Mouse (Mus musculus) limb, embryonic 11.5 days (tissue): ENCODE data around the gene Jph3. TPM values are rescaled to one million over a fixed set of nuclear protein-coding genes. Genes with fewer than 3 reads are reported as not detected.

Experiments used
- ATAC-seq: fragments of 200-750 bp; cut with Nextera tagmentation; 2 replicates; pipeline ENCODE4 v1.8.0; 2017; ENCODE audit warnings: low read depth; ENCODE audit not compliant: insufficient number of reproducible peaks, low FRiP score, low TSS enrichment
- DNase-seq: peaks from one replicate; pipeline ENCODE4 v3.0.0-alpha.2; 2015; ENCODE audit warnings: low spot score
- H3K27ac ChIP-seq: fragments of 300-500 bp; sonication (generic); replicated peaks from 2 replicates; pipeline ENCODE4 v1.5.1; 2014; ENCODE audit warnings: low read depth, mild to moderate bottlenecking, low read length
- H3K27me3 ChIP-seq: fragments of 300-500 bp; sonication (generic); 2 replicates; pipeline ENCODE4 v1.6.1; 2014; ENCODE audit warnings: mild to moderate bottlenecking, low read length, mixed read lengths; ENCODE audit not compliant: control insufficient read depth, insufficient read depth
- H3K36me3 ChIP-seq: fragments of 300-500 bp; sonication (generic); 2 replicates; pipeline ENCODE4 v1.6.1; 2014; ENCODE audit warnings: mild to moderate bottlenecking, low read length, moderate library complexity, mixed read lengths; ENCODE audit not compliant: control insufficient read depth, insufficient read depth
- H3K4me1 ChIP-seq: fragments of 300-500 bp; sonication (generic); 2 replicates; pipeline ENCODE4 v1.6.1; 2014; ENCODE audit warnings: low read length, mixed read lengths; ENCODE audit not compliant: control insufficient read depth, insufficient read depth
- H3K4me2 ChIP-seq: fragments of 300-500 bp; sonication (generic); 2 replicates; pipeline ENCODE4 v1.6.1; 2014; ENCODE audit warnings: low read depth, mild to moderate bottlenecking, moderate library complexity; ENCODE audit not compliant: severe bottlenecking
- H3K4me3 ChIP-seq: fragments of 300-500 bp; sonication (generic); 2 replicates; pipeline ENCODE4 v1.5.1; 2014; ENCODE audit warnings: low read depth, low read length
- H3K9ac ChIP-seq: fragments of 300-500 bp; sonication (generic); 2 replicates; pipeline ENCODE4 v1.6.1; 2014; ENCODE audit warnings: mild to moderate bottlenecking, low read length
- H3K9me3 ChIP-seq: fragments of 300-500 bp; sonication (generic); 2 replicates; pipeline ENCODE4 v1.6.1; 2016; ENCODE audit warnings: low read length; ENCODE audit not compliant: control insufficient read depth
- WGBS: fragments of 180-500 bp; shearing (Covaris S2); extraction: QIAGEN DNeasy Blood & Tissue Kit; methylation state at CpG from one replicate; pipeline ENCODE4 v1.1.7; 2014; 5-methylcytosine and 5-hydroxymethylcytosine counted together
- polyA plus RNA-seq: library from polyadenylated mRNA; unstranded; fragments of >200 nt; fragmentation: Nextera tagmentation; extraction: Ambion mirVana; gene quantifications from 2 replicates; pipeline ENCODE4 v1.2.1, GENCODE M21; 2014

Gene Jph3
- polyA plus RNA-seq, 1 experiment from 2014 or later = 0.73 TPM

DNA sequence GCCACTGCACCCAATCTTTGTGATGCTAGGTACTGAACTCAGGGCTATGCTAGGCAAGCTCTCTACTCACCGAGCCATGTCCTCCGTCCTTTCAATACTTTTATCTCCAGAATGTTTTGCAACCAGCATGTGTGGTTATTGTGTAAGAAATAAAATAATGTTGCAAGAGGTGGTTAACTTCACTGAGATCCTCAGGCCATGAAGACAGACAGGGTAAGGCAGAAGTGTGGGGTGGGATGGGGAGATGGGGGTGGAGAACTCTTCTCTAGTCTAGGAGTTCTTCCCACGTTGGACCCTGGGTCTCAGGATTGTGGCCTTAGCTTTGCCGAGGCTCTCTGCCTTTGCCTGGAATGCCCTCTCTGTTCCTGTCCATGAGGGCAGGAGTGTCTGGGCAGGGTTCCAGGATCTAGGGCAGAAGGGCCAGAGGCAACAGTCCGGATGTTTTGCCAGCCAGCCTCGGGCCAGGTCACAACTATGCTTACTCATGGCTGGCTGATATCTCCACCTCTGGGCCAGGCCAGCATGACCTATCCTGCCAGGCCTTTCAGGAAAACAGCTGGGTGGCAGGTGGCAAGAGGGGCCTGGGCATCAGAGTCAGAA is 33.7 kb upstream of the Jph3 start:
- Histone ChIP-seq H3K4me1 (peaks cover 3% of the 10 kb centered on the region; the same call in 1 of the 2 replicates), H3K9ac (no peak overlapping the region), H3K9me3 (no peaks in the 10 kb centered on the region), H3K27me3 (no peaks in the 10 kb centered on the region), H3K27ac (no peak overlapping the region), H3K4me3 (no peak overlapping the region), H3K36me3 (no peaks in the 10 kb centered on the region), H3K4me2 (no peak overlapping the region)
- ATAC-seq (no peak), DNase-seq (no peak)
- 85% methylated on average over 6 of the region's 6 CpGs for WGBS

DNA sequence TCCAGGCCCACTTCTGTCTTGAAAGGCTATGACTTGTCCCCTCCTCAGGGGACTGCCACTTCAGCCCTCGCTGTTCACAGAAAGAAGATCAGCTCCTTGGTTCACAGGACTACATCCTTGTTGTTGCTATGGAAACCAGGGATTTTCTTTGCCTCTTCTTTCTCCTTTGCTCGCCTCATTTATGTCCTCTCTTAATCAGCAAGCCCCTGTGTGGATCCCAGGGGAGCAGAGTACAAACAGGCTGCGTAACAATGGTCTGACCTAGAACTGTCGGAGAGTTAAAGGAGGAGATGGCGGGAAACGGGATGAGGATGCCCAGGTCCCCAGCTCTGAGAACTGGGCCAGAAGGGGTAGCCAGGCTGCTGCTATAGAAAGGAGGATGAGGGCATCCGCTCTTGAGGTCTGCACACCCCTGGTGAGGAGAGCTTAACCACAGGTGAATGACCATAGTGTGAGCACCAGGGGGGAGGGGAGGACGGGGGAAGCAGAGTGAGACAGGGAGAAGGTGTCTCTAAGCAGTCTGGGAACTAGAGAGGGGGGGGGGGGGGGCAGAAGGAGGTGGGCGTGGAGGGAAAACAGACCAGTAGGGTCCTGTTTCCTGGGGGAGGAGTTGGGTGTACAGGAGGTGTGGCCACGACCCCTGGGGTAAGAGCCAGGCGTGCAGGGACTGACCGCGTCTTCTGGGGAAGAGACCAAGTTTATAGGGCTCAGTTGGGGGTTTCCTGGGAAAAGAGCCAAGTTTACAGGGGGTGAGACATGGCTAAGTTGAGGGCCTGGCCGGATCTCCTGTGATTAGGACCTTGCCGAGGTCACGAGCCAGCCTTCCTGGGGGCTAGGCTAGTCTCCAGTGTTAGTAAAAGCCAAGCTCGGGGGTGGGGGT is 31.4 kb upstream of the Jph3 start:
- H3K4me1 ChIP-seq = peaks cover 3% of the 10 kb centered on the region; the same call in 1 of the 2 replicates
- WGBS = 4% methylated on average over 16 of the region's 17 CpGs
- DNase-seq = peak; percentile 46
- peak overlapping the region; percentile 44 for H3K4me2 ChIP-seq
- H3K27me3 ChIP-seq = no peaks in the 10 kb centered on the region
- H3K9me3 ChIP-seq = no peaks in the 10 kb centered on the region
- no peaks in the 10 kb centered on the region for H3K36me3 ChIP-seq
- peak overlapping the region; percentile 22; the same call in 1 of the 2 replicates for H3K9ac ChIP-seq
- no peak overlapping the region for H3K27ac ChIP-seq
- peak; percentile 31; the same call in 1 of the 2 replicates for ATAC-seq
- H3K4me3 ChIP-seq = peak overlapping the region; percentile 8; the same call in 1 of the 2 replicates

DNA sequence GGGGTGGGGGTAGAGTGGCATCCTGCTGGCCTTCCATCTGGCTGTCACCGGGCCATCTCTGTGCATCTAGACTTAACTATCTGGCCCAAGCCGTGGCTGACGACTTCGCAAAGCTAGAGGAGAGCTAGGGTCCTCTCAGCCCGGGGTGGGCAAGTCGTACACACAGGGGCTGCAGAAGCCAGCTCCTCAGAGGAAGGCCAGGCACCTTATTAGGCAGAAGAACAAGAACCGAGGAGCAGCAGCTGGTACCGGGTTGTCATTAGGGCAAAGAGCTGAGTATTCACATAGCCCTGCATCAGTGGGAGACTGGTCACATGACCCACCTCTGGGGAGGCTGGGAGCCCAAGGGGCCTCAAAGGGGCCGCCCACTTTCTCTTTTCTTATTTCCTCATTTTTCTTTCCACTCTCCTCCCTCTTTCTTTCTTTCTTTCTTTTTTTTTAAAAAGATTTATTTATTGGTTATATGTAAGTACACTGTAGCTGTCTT is 30.8 kb upstream of the Jph3 start:
- Histone ChIP-seq H3K36me3 (no peaks in the 10 kb centered on the region), H3K27me3 (no peaks in the 10 kb centered on the region), H3K4me3 (peak overlapping the region; percentile 8; the same call in 1 of the 2 replicates), H3K27ac (no peak overlapping the region), H3K4me2 (peak overlapping the region; percentile 44), H3K9me3 (no peaks in the 10 kb centered on the region), H3K9ac (peak overlapping the region; percentile 22; the same call in 1 of the 2 replicates), H3K4me1 (peaks cover 3% of the 10 kb centered on the region; the same call in 1 of the 2 replicates)
- ATAC-seq = no peak
- 12% methylated on average over 9 of the region's 9 CpGs for WGBS
- peak; percentile 28 for DNase-seq

DNA sequence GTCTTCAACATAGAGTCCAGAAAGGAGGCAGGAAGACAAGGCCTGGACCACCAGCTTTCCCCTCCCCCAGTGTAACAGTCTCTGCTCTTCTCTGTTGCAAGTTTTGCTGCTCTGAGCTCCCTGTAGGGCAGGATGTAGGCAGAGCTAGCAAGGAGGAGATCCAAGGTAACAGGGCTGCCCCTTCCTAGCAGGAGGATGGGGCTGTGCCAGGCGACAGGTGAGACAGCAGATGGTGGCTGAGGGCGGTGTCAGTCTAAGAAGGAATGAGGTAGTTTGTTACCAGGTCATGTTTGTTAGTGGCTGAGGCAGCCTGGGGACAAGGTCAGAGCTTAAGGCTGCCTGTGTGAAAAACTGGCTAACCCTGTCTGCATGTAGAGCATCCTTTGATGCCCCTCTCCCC is 29.5 kb upstream of the Jph3 start:
- H3K4me2 ChIP-seq = no peak overlapping the region
- WGBS = 89% methylated on average over 2 of the region's 2 CpGs

DNA sequence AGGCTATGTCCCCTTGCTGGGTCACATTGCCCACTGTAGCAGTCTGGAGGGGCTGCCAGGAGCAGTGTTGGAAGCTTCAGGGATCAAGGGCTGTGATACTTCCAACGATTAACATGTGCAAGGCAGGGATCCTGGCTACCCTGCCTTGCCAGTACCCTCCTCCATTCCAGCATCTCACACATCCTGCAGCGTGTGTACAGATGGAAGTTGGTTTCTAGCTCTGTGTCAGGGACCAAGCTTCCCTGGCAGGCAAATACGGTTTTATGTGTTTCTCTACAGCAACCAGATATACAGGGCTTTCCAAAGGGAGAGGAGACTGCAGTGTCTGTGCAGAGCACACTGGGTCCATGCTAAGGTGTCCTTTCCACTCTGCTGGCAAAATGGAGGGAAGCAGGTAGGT is 24.2 kb upstream of the Jph3 start:
- 52% methylated on average over 3 of the region's 3 CpGs for whole genome bisulfite sequencing
- Histone ChIP-seq H3K4me1 (no peaks in the 10 kb centered on the region), H3K4me2 (no peak overlapping the region), H3K27ac (no peak overlapping the region), H3K9me3 (no peaks in the 10 kb centered on the region), H3K4me3 (no peak overlapping the region), H3K36me3 (no peaks in the 10 kb centered on the region), H3K27me3 (no peaks in the 10 kb centered on the region), H3K9ac (no peak overlapping the region)
- ATAC-seq (no peak), DNase-seq (no peak)

More for the DNA sequence above, 29.5 kb upstream of the Jph3 start:
- Histone ChIP-seq H3K9ac (no peak overlapping the region), H3K4me3 (no peak overlapping the region), H3K27ac (no peak overlapping the region), H3K9me3 (no peaks in the 10 kb centered on the region), H3K36me3 (no peaks in the 10 kb centered on the region), H3K4me1 (peaks cover 3% of the 10 kb centered on the region; the same call in 1 of the 2 replicates), H3K27me3 (no peaks in the 10 kb centered on the region)
- DNase-seq (no peak), ATAC-seq (no peak)

DNA sequence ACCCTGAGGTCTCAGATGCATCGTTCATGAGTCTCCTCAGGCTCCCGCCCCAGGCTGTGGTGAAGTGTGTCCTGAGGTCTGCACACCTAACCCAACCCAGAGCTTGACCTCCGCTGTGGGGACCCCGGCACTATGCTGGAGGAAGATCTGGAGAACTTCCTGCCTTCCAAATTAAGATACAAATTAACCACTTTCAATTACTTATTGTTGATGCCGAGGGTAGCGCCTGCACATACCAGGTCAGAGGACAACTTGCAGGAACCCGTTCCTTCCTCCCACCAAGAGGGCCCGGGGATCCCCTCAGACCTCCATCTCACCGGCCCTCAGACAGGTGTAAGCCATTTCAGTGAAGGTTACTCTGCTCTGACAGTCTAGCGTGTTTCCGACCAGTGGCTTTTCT is 22.5 kb upstream of the Jph3 start:
- DNase-seq (no peak), ATAC-seq (no peak)
- H3K27ac ChIP-seq = no peak overlapping the region
- no peak overlapping the region for H3K9ac ChIP-seq
- no peaks in the 10 kb centered on the region for H3K36me3 ChIP-seq
- no peaks in the 10 kb centered on the region for H3K9me3 ChIP-seq
- no peaks in the 10 kb centered on the region for H3K4me1 ChIP-seq
- no peaks in the 10 kb centered on the region for H3K27me3 ChIP-seq
- WGBS = 85% methylated on average over 11 of the region's 11 CpGs
- H3K4me2 ChIP-seq = no peak overlapping the region
- H3K4me3 ChIP-seq = no peak overlapping the region

DNA sequence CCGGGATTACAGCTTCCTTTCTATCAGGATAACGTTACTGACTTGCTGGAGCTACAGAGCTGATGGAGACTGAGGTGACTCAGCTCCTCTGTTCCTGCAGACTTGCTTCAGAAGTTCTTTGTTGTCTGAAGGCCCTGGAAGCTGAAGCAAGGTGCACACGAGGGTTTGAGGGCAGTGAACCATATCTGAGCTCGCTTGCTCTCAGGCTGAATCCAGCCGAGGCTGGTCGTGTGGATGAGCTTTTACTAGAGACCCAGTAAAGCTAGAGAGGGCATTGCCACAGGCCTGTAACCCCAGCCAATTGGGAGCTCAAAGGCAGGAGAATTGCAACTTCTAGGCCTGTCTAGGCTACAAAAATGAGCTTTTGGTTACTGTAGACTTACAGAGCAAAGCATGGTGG is 21.0 kb upstream of the Jph3 start:
- no peak overlapping the region for H3K4me2 ChIP-seq
- WGBS = 67% methylated on average over 6 of the region's 6 CpGs
- no peaks in the 10 kb centered on the region for H3K4me1 ChIP-seq
- no peak overlapping the region for H3K9ac ChIP-seq
- H3K36me3 ChIP-seq = no peaks in the 10 kb centered on the region
- no peaks in the 10 kb centered on the region for H3K27me3 ChIP-seq
- no peak overlapping the region for H3K4me3 ChIP-seq
- no peak overlapping the region for H3K27ac ChIP-seq
- ATAC-seq (no peak), DNase-seq (no peak)
- no peaks in the 10 kb centered on the region for H3K9me3 ChIP-seq

DNA sequence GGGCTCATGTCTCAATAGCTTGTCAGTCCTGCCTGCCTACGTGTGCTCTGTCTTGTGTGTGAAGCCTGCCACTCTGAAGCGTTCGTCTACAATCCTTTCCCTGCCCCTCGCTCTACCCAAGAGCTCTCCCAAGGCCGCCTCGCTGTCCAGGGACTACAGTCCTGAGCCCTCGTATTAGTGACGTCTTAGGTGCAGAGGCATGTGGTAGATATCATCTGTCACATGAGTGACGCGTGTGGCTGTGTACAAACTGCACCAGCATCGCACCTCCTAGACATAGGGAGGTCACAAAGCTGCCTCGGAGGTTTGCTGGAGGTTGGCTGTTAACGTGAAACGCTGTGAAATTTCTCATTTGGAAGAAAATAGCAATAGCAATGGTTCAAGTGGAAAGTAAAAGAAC is 11.9 kb upstream of the Jph3 start:
- no peaks in the 10 kb centered on the region for H3K36me3 ChIP-seq
- ATAC-seq = no peak
- H3K9me3 ChIP-seq = no peaks in the 10 kb centered on the region
- no peaks in the 10 kb centered on the region for H3K4me1 ChIP-seq
- no peak overlapping the region for H3K4me3 ChIP-seq
- no peaks in the 10 kb centered on the region for H3K27me3 ChIP-seq
- WGBS = 50% methylated on average over 14 of the region's 14 CpGs
- 0 out of 2 replicates have a peak overlapping the region, but pooled peaks have one; percentile 5 for H3K9ac ChIP-seq
- H3K4me2 ChIP-seq = no peak overlapping the region
- no peak overlapping the region for H3K27ac ChIP-seq
- DNase-seq = no peak
